Comparison of ENCODE assay signal across 11 mouse cellular contexts in the genomic region with DNA sequence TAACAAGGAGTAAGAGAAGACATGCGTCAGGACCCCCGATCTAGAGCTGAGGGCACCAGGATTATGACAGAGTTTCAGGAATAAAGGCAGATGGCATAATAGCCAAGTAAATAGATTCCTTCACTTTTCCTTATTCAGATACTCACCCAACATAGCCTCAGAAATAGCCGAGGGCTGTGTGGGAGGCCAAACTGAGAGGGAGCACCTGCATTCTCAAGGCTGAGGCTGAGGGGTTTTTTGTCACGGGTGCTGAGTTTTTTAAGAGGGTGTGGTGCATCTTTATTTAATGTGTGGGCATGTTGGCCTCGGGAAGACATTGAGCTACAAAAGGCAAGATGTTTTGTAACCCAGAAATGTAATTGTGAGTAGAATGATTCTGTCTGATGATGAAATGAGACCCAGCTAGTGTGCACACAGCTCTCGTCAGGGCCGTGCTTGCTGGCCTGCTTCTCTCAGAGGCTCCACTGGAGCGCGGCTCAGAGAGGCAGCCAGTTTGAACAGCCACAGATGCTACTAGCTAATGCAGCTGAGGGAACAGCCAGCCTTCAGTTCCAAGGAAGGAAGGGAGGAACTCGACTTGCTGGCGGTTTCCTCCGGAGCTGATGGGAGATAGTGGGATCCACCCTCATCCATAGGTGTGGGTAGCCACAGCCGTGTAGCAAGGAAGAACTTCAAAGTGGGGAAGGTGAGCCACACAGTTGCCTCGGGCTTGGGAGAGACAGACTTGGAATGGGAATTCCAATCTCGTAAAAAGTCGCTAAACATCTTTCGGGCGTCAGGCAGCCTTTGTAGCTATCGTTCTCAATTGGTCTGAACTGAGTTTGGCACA.
DNase-seq lines count a peak whose midpoint lies in the region; ATAC-seq and TF ChIP-seq lines count a peak whose summit lies in the region.
"Had no signal": no experiment of that assay in that cellular context is flagged by ENCODE, and none has a peak within 500 bp of the region (broad histone marks: within the 10 kb centered on the region; RNA-seq: fewer than 3 reads in every experiment).

No protein-coding gene starts in this region.

- no peaks in the 10 kb centered on the region for H3K9me3 ChIP-seq in neural tube, embryonic 15.5 days (replicated peaks)

- no peak for TF ChIP-seq CTCF in layer of hippocampus, adult 2 months (conservative IDR thresholded peaks at IDR 0.05)
- TF ChIP-seq CTCF in brain, embryonic 14.5 days (IDR thresholded peaks at IDR 0.05; ENCODE audit: borderline replicate concordance, extremely low read depth, insufficient read depth, insufficient read length): no peak

- 76% methylated on average over 19 of the region's 19 CpGs for WGBS in neural tube, embryonic 15.5 days

- intact Hi-C loops in left cerebral cortex, postnatal 10 days (cut with DNase I): loop anchor here (10.0 kb wide), 1 partner anchor 189 kb away; no protein-coding TSS in a partner anchor

- no peaks in the 10 kb centered on the region for H3K36me3 ChIP-seq in neural tube, embryonic 15.5 days

- no peaks in the 10 kb centered on the region for H3K4me1 ChIP-seq in neural tube, embryonic 15.5 days

- peak overlapping the region; percentile 82 for H3K27ac ChIP-seq in layer of hippocampus, adult 2 months
- H3K27ac ChIP-seq in neural tube, embryonic 15.5 days (replicated peaks): no peak overlapping the region
- H3K27ac ChIP-seq: gastrocnemius, adult 2 months; liver, embryonic 14.5 days had no signal

- H3K4me2 ChIP-seq in neural tube, embryonic 15.5 days: no peak overlapping the region

- no peak for DNase-seq in layer of hippocampus, adult 2 months (ENCODE audit: low spot score in 2 of 2)
- DNase-seq in layer of hippocampus, adult 9-10 months (ENCODE audit: low spot score): no peak
- DNase-seq in brain, embryonic 14.5 days (ENCODE audit: low read depth): peak; percentile 24
- peak; percentile 27 to 33 for DNase-seq in left cerebral cortex, postnatal 10 days (ENCODE audit: extremely low spot score in 1 of 2, low spot score in 2 of 2)
- DNase-seq in right cerebral cortex, postnatal 14 days: peak; percentile 38
- no peak for DNase-seq in cerebellum, adult 18-20 months
- DNase-seq in heart, postnatal 4 days: no peak
- DNase-seq: gastrocnemius, adult 2 months; kidney, adult 8-10 months had no signal

- no peaks in the 10 kb centered on the region for H3K27me3 ChIP-seq in neural tube, embryonic 15.5 days (replicated peaks)

- no peak for TF ChIP-seq POLR2A in brain, embryonic 14.5 days (IDR thresholded peaks at IDR 0.05; ENCODE audit: borderline replicate concordance, extremely low read depth, insufficient read depth, insufficient read length, poor library complexity, severe bottlenecking)

- no peak overlapping the region for H3K4me3 ChIP-seq in layer of hippocampus, adult 2 months
- no peak overlapping the region for H3K4me3 ChIP-seq in neural tube, embryonic 15.5 days (replicated peaks)
- H3K4me3 ChIP-seq: gastrocnemius, adult 2 months had no signal

- no peak for ATAC-seq in neural tube, embryonic 15.5 days (ENCODE audit: low FRiP score)

- no peak overlapping the region for H3K9ac ChIP-seq in neural tube, embryonic 15.5 days (replicated peaks)
- H3K9ac ChIP-seq: liver, embryonic 14.5 days had no signal

Comparison
In these comparisons a context has a peak if more than half of its experiments do, and no peak if none do; other contexts are left out.
1. DNase-seq: peak in brain, embryonic 14.5 days (single experiment), left cerebral cortex, postnatal 10 days (2 of 2) and right cerebral cortex, postnatal 14 days (single experiment); none in layer of hippocampus, adult 2 months (0 of 2), layer of hippocampus, adult 9-10 months (single experiment), cerebellum, adult 18-20 months (0 of 2) and heart, postnatal 4 days (single experiment).